Mouse (Mus musculus): ENCODE measurements around the gene Tet3.

The Tet3 gene

GRCm38 (mm10) chr6:83439781-83440180 lies 19.1 kb downstream of the Tet3 start:
- no peak for DNase-seq (ENCODE audit: low spot score)

- no peak for DNase-seq (ENCODE audit: low spot score)
These were observed 19.6 kb downstream of the Tet3 start for GRCm38 (mm10) chr6:83439119-83439767.

- no peak for DNase-seq (ENCODE audit: low spot score)
These were observed 20.3 kb downstream of the Tet3 start for GRCm38 (mm10) chr6:83438584-83438983.

GRCm38 (mm10) chr6:83437802-83438201 lies 21.1 kb downstream of the Tet3 start:
- DNase-seq (ENCODE audit: low spot score): no peak

GRCm38 (mm10) chr6:83437225-83437624 lies 21.7 kb downstream of the Tet3 start:
- no peak for DNase-seq (ENCODE audit: low spot score)

- DNase-seq (ENCODE audit: low spot score): no peak
These were observed 22.3 kb downstream of the Tet3 start for GRCm38 (mm10) chr6:83436547-83436946.

GRCm38 (mm10) chr6:83435174-83435573 lies 23.7 kb downstream of the Tet3 start:
- peak; percentile 32 for DNase-seq (ENCODE audit: low spot score)

- no peak for DNase-seq (ENCODE audit: low spot score)
These were observed 25.3 kb downstream of the Tet3 start for GRCm38 (mm10) chr6:83433546-83433945.

- no peak for DNase-seq (ENCODE audit: low spot score)
These were observed 25.9 kb downstream of the Tet3 start for GRCm38 (mm10) chr6:83432966-83433365.

GRCm38 (mm10) chr6:83427968-83428731 lies 30.7 kb downstream of the Tet3 start:
- peak; percentile 23 for DNase-seq (ENCODE audit: low spot score)

- DNase-seq (ENCODE audit: low spot score): no peak
These were observed 31.4 kb downstream of the Tet3 start for GRCm38 (mm10) chr6:83427512-83427911.

GRCm38 (mm10) chr6:83426576-83426975 lies 32.3 kb downstream of the Tet3 start:
- no peak for DNase-seq (ENCODE audit: low spot score)

GRCm38 (mm10) chr6:83424053-83424404 lies 34.9 kb downstream of the Tet3 start:
- DNase-seq (ENCODE audit: low spot score): no peak

GRCm38 (mm10) chr6:83423400-83424052 lies 35.4 kb downstream of the Tet3 start:
- DNase-seq (ENCODE audit: low spot score): no peak

GRCm38 (mm10) chr6:83421866-83422649 lies 36.8 kb downstream of the Tet3 start:
- DNase-seq (ENCODE audit: low spot score): peak; percentile 67

GRCm38 (mm10) chr6:83419516-83419915 lies 39.4 kb downstream of the Tet3 start:
- DNase-seq (ENCODE audit: low spot score): no peak

- DNase-seq (ENCODE audit: low spot score): no peak
These were observed 41.4 kb downstream of the Tet3 start for GRCm38 (mm10) chr6:83417531-83417930.

- no peak for DNase-seq (ENCODE audit: low spot score)
These were observed 41.8 kb downstream of the Tet3 start for GRCm38 (mm10) chr6:83417104-83417502.

- no peak for DNase-seq (ENCODE audit: low spot score)
These were observed 42.4 kb downstream of the Tet3 start for GRCm38 (mm10) chr6:83416261-83417103.

GRCm38 (mm10) chr6:83415356-83415940 lies 43.4 kb downstream of the Tet3 start:
- DNase-seq (ENCODE audit: low spot score): no peak

All from ovary, postnatal 36 days (tissue).